Mouse (Mus musculus) gastrocnemius, adult 8-10 months (tissue): ENCODE data around the gene Fgfr2. TPM values are rescaled to one million over a fixed set of nuclear protein-coding genes. Genes with fewer than 3 reads are reported as not detected.

Source experiments
- DNase-seq, 2 experiments: peaks; one replicate each; pipeline ENCODE4 v3.0.0; 2022; ENCODE audit warnings: low spot score in 2 of 2
- total RNA-seq, 4 experiments: library from RNA; stranded (reverse); gene quantifications; 2 replicates each; pipeline ENCODE4 v1.2.4; 2022

The Fgfr2 gene
- total RNA-seq, 4 experiments from 2014 or later, result 0.17 to 1.3 (median 0.62) TPM

DNA sequence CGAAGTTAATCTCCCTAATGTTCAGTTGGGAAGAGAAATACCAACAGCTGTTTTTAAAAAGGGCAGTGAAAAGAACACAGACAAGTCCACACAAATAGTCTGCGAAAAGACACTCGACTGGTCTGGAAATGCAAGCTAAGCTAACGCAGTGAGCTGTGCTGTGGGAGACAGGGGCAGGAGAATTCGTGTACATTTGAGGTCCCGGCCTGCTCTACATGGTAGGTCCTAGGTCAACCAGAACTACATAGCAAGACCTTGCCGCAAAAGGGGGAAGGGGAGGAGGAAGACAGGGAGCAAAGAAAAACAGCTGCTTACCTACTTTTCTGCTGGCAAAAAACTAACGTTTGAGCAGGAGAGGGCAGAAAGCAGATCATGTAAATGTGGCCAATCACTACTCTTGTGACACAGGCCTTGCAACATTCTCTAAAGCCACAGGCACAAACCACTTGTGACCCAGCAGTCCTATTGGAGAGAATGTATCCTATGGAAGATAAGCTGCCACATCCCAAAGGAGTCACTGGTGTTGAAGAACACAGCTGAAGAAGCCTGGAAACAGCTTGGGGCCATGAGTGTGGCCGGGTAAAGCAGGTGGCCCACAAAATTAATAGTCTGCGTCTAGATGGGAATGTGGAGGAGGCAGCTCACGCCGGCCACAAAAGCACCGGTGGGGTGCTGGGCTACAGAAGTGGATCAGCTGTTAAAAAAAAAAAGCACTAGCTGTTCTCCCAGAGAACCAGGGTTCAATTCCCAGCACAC lies 396.9 kb downstream of the Fgfr2 start:
- no peak for DNase-seq

DNA sequence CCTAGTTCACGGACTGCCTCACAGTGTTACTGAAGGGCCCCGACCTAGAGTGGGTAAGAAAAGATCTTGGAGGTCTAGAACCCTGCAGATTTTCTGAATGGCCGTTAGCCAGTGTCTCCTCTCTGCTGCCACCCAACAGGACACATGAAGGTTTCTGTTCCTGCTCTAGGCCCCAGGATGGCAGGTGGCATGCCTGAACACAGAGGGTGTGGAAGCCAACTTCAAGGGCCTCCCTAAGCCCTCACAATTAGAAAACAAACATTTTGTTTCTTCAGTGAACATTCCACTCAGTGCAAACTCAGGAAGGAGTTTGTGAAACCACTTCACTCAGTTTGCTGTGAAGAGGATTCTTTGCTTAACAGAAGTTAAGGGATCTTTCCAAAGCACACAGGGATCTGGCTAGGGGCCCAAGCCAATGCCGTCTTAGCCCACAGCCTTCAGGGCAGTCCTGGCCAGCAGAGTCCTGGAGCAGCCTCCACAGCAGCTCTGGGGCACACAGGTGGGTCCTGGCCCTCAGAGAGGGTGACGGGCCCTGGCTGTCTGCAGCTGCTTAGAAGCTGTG lies 398.6 kb downstream of the Fgfr2 start:
- DNase-seq, result no peak

DNA sequence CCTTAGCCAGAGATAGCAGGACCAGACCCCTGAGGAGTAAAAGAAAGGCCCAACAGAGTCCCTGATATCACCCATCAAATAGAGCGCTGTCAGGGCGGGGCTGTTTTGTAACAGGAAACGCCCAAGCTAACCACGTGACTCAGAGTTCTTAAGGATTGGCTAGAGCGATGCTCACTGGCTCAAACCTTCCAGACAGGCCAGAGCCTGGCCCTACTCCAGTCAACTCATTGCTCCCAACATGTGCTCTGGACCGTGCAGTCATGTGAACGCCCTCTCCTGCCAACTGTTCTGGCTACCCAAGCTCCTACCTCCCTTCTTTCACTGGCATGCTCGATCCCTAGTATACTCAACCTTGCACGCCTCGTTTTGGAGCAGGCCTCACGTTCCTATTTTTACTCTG lies 399.2 kb downstream of the Fgfr2 start:
- peak; percentile 82 to 89 for DNase-seq

DNA sequence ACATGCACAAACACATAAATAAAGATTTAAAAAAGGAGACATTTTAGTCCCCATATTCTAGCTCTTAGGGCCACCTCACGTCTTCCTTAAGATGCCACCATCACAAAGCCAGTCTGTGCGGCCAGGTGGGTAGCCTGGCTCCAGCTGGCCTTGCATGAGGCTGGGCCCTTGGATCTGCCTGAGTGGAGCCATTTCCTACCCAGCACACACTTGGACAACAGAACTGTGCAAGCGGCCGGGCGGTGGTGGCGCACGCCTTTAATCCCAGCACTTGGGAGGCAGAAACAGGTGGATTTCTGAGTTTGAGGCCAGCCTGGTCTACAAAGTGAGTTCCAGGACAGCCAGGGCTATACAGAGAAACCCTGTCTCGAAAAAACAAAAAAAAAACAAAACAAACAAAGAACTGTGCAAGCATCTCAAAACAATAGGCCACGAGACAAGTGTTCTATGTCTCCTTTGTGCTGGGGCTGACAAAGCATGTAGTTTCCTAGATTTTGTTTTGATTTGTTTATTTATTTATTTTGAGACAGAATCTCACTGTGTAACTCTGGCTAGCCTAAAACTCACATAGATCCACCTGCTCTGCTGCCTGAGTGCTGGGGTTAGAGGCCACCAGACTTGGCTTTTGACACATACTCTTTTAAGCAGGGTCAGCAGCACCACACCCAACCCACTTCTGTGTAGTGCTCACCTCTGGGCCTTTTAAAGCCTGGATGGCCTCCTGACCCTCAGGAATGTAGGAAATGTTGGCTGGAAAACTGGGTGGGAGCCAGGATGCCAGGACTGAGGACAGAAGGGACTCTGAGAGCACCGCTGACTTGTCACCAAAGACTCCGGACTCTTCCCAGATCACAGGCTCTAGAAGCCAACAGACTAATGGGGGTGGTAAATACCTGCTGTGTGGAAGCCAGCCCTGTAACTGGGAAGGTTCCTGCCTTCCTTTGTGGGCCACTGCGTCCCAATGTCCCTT lies 400.5 kb downstream of the Fgfr2 start:
- DNase-seq, result no peak

- no peak for DNase-seq
Observed at GRCm38 (mm10) chr7:132720562-132720961, 402.6 kb downstream of the Fgfr2 start.

GRCm38 (mm10) chr7:132719570-132719969 lies 403.6 kb downstream of the Fgfr2 start:
- no peak for DNase-seq

GRCm38 (mm10) chr7:132715259-132715658 lies 407.9 kb downstream of the Fgfr2 start:
- DNase-seq, result no peak

DNA sequence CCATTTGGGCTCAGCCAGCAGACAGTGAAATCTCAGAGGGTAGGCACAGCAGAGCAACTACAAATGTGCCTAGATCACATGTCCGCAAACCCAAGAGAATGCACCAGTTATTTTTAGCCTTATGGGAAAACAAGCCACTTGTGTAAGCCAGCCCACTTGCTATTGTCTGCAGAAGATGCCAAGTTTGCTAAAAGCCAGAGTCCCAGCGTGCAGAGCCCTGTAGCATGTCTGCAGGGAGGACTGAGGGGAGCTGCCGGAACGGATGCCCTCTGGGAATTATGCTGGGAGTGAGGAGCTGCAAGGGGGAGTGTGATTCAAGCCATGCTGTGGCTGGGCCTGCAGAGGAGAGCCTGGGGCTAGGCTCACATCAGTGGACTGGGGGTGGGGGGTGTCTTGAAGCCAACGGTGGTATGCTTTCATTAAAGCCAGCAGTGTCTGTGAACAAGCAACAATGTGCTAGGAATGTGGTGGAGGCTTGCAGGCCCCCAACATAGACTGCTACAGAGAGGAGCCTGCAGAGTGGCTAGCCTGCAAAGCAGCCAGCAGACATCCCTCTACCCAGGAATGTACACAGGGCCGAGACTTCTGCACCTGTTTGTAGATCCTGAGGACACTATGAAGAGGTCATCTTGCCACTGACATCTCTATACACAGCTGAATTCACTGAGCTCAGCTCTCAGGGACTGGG lies 408.8 kb downstream of the Fgfr2 start:
- DNase-seq, result no peak

DNA sequence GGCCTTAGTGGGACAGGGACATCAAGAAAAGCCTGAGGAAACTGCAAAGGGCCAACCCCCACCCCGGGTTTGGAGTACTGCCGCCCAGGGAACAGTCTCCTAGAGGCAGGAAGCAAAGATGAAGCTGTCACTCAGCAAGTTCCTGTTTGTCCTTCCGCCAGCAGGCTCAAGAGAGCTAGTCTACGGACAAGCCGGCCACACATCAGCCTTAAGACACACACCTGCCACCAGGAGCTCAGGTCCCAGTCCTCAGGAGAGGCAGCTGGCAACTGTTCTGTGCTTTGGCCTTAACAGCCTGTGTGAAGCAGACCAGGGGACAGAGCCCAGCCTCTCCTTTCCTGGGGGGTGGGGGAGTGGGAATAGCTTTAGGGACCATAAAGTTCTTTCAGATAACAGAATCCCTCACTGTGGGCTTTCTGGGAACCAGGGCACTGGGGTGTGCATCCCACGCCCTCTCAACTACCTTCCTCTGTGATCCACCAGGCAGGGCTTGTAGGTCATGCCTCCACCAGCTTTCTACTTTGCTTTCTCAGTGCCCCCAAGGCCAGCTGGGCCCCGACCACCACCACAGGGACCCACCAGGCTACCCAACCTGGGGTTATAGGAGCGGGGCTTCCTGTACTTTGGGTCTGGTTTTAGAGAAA lies 409.5 kb downstream of the Fgfr2 start:
- DNase-seq, result no peak

GRCm38 (mm10) chr7:132712956-132713355 lies 410.2 kb downstream of the Fgfr2 start:
- DNase-seq, result no peak

DNA sequence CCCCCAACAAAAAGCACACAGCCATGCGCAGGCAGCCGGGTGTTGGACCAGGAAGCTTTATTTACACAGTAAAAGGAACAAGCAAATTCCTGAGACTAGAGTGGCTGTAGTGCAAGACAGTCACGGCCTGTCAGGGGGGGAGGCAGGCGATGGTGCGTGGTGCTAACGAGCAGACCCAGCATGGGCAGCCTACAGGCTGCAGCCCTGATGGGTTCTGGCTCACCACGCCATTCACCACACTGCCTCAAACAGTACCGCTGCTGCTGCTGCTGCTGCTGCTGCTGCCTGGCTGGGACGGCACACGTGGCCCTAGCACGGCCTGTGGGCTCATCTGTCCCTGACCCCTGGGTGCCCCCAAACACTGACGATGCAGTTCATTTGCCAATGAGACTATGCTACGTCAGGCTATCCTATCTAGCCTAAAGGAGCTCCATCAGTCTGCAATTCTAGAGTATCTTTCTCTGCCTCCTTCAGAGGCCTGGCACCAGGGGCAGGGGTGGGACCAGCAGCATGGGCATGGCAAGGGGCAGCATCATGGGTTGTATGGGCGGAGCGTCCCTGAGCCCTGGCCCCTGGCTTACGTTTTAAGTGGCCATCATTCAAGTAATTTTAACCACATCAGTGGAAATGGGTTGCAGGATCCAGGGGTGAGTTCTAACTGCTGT lies 411.0 kb downstream of the Fgfr2 start:
- DNase-seq, result no peak

DNA sequence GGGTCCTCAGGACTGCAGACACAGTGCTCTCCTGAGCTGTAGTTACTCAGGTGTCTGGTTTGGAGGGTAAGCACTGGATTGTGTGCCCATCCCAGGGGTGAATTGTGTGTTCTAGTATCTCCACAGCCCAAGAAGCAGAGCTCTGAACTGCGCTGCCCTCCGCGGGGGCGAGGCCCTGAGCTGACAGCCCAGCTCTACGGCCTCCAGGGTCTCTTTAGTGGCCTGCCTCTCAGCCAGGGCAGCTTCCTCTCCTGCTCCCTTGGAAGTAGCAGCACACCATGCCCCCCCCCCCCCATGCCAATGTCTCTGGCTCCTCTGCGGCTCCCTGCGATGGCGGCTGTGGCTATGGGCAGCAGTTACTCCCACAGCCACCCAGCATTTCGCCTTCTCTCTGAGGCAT lies 411.6 kb downstream of the Fgfr2 start:
- DNase-seq, result no peak

DNA sequence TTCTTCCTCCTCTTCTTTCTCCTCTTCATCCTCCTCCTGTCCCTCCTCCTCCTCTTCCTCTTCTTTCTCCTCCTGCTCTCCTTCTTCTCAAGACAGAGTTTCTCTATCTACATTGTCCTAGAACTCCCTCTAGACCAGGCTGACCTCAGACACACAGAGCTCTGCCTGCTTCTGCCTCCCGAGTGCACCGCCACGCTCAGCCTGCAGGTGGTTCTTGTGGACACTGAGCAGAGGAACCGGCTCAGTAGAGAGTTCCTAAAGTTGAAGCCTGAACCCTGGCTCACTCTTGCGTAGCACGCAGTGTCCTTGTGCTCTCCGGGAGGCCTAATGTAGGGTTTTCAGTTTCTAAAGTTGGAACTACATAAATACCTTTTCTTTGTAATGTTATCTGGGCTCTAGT lies 418.0 kb downstream of the Fgfr2 start:
- no peak for DNase-seq

- no peak for DNase-seq
Observed at GRCm38 (mm10) chr7:132704310-132704875, 418.8 kb downstream of the Fgfr2 start.

DNA sequence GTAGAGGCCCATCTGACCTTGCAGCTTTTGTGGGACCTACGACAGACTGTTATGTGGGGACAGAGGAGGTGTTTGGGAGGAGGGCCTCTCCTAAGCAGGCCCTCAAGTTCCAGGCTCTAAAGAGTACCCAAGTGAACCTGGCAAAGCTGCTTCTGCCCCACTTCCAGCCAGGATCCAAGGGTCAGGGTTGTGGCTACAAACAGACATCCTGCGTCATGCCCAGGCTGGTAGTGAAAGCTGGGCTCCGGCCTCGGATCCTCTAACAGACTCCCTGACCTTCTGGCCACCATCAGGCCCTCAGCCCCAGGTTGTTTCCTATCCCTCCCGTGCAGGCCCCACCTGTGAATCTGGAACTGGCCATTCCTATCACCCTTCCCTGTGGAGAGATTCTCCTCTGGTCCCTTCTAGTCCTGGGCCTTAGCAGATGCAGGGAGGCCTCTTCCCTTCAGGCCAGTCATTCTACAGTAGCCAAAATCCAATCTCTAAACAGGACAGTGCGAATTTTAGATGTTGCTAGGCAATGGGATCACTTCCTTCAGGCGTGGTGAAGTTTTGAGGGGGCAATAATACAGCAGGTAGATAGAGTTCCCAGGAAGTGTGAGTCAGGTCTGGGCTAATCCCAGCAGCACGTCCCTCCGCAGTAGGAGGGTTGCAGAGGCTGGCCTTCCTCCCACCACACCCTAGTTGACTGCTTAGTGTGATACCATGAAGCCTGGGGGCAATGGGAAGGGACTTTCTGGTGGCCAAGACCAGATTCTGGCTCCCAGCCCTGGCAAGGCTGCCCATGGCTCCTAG lies 419.4 kb downstream of the Fgfr2 start:
- no peak for DNase-seq

GRCm38 (mm10) chr7:132702492-132703070 lies 420.6 kb downstream of the Fgfr2 start:
- DNase-seq, result no peak

- DNase-seq, result no peak
Observed at GRCm38 (mm10) chr7:132702024-132702423, 421.1 kb downstream of the Fgfr2 start.

- DNase-seq, result no peak
Observed at GRCm38 (mm10) chr7:132701412-132701811, 421.7 kb downstream of the Fgfr2 start.

DNA sequence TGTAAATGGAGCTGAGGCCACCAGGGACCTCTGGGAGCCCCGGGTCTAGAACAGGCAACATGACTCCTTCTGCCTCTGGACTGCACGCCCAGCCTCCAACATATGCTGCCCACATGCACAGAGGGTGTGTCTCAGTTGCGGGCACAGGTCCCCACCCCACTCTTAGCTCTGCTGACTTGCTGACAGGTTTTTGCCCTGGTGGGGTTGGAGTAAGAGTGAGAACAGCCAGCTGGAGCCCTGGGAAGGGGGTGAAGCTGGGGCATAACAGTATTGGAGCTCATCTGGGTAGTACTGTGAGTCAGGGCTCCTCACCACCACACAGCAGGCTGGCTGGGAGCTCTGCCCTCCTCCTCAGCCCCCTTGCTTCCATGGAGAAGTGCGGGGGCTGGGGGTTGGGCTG lies 423.0 kb downstream of the Fgfr2 start:
- DNase-seq, result no peak
